Mouse (Mus musculus) thymus, postnatal 36 days (tissue): Measurements from ENCODE around the gene Gba2.
A peak's percentile ranks its signal among the peaks of the same experiment; 100 is the strongest.
"Not testable (repeated sequence)": the region's sequence is repeated elsewhere in the genome, so short reads cannot be mapped to it uniquely, and the experiment has no call there.

Source experiments
- DNase-seq, 2 experiments: peaks; one replicate each; pipeline ENCODE4 v3.0.0; 2022; ENCODE audit warnings: mixed read lengths in 2 of 2

Gba2 gene

DNA sequence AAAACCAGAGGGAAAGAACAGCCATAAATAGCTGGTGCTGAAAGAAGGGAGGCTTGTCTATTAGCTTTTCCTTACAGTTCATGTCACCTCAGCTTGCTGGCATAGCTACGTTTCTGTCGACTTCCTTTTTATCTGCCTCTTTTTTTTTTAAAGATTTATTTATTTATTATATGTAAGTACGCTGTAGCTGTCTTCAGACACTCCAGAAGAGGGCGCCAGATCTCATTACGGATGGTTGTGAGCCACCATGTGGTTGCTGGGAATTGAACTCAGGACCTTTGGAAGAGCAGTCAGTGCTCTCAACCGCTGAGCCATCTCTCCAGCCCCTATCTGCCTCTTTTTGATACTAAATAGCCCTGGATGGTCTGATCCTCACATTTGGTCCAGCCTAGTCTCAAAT lies 26.8 kb downstream of the Gba2 start:
- not testable (repeated sequence) for DNase-seq

DNA sequence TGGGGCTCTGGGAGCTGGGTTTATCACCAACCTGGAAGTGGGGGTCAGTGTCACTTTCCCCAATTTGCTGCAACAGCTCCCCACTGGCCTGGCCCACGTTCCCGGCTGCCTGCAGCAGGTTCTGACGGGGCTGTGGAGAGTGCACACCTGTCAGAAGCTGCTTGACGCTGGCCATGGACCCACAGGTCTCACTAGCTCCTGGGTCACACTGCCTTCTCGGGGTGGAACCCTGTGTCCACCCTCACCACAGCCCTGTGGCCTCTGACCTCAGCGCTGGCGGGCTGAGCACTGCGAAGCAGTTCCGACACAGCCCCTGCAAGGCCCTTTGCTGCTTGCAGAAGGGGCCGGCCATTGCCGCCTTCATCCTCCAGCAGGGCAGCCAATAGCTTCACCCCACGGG lies 29.6 kb downstream of the Gba2 start:
- no peak for DNase-seq

DNA sequence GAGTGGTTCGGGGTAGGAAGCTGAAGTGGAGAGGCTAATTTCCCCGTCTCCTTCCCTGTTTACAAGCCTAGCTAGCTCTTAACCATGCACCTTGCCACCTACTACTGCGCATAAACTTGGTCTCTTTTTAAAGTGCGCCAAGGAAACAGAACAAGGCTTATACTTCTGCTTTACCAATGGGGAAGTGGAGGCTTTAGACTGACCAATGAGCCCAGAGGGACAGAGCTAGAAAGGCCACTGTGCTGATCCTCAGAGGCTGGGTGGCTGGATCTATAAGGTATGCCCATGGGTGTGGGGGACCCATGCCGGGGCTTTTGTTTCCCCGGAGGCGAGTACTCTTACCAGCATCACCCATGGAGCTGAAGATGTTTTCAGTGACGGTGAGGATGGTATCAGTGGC lies 31.5 kb downstream of the Gba2 start:
- DNase-seq, result no peak

DNA sequence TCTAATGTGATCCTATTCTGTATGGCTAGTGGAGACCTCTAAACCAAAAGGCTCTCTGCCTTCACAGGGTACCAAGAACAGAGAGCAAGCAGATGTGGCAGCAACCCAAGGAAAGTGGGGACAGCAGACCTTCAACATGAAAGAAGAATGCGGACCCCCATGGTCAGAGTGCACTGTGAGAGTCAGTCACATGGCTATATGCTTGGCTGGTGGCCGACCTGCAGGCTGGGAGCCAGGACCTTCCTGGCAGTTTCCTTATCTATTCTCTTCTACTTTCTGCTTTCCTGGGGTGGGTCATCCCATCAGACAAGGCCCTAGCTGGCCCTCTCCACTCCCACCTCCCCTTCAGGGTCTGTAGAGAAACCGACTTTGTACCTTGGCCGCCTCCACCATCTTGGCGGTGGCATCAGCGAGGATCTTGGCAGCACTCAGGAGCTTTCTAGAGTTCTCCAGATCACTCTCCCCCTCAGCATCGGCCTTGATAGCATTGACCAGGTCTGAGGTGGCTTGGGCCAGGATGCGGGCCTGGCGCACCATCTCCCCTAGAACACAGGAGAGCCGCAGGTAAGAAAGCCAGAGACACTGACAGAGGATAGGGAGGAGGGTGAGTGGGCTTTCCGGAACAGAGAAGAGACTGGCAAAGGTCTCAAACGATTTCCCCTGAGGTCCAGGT lies 32.2 kb downstream of the Gba2 start:
- no peak for DNase-seq

DNA sequence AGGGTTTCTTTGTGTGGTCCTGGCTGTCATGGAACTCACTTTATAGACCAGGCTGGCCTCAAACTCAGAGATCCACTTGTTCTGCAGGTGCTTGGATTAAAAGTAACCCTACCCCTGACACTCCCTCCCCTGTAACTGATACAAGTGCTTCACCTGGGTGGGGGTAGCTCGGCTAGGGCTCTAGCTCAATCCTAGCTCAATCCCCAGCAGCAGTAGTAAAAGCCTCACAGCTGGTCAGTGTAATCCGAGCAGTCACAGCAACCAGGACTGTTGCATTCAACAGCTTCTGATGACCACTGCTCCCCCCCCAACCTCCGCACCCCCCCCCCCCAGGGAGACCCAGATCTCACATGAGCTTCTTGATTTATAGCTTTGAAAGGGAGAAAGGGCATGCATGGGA lies 36.6 kb downstream of the Gba2 start:
- DNase-seq, result no peak

DNA sequence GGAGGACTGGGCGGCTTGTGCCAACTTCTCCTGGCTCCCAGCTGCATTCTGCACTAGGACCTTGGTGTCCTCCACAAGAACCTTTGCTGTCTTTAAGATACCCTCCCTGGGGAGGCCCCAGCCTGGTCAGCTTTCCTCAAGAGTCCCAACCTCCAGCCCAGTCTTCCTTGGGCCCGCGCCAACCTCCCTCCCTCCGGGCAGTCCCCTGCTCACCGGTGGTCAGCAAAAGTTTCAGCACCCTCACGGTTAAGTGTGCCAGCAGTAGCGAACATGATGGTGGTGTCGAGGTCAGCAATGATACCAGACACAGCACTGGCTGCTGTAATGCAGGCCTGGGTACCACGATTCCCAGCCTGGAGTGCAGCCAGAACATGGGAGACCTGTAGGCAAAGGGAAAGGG lies 42.6 kb downstream of the Gba2 start:
- no peak for DNase-seq

DNA sequence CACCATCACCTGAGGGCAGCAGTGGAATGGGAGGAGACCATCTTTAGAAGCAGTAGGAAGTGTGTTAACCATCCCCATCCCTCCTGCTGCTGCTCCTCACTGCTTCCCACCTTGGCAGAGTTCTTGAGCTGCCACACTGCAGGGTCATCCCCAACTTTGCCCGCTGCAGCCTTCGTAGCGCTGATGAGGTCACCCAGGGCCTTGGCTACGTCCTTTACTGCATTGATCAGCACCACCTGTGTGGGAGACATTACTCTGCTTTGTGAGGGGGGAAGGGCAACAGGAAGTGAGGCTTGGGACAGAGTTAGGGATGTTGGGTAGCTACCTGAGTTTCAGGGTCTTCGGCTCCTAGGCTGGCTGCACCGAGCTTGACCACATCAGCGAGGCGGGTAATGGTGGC lies 43.0 kb downstream of the Gba2 start:
- DNase-seq, result no peak

DNA sequence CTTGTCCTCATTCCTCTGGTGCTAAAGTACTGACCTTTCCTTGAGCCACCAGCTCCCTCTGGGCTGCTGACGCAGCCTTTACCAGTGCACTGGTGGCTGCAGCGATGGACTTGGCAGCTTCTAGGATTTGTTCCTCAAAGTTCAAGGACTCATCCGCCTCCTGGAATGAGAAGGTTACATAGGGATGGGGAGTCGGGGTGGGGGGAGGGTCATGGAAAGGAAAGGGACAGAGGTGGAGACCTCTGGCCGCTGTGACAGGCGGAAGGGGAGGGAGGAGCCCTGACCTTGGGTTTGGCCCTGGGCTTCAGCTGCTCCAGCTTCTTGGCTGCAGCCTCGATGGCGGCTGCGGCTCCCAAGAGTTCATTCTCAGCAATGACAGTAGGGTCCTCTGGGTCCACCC lies 45.4 kb downstream of the Gba2 start:
- no peak for DNase-seq

DNA sequence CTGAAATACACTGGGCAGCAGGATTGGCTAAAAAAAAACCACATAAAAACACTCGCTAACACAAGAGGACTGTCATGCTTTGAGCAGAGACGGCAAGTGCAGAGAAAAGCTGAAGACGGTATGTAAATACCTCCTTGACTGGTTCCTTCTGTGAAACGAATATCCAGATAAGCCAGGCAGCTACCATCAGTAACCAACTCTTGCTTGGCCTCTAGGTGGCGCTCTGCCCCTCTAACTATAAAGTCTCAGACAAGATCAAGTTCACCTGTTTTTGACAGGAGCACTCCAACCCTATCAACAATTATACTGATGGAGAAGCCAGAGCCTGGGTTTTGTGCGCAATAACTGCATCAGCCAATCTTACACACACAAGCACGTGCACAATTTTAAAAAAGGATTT lies 48.1 kb downstream of the Gba2 start:
- peak; percentile 74 to 77 for DNase-seq

DNA sequence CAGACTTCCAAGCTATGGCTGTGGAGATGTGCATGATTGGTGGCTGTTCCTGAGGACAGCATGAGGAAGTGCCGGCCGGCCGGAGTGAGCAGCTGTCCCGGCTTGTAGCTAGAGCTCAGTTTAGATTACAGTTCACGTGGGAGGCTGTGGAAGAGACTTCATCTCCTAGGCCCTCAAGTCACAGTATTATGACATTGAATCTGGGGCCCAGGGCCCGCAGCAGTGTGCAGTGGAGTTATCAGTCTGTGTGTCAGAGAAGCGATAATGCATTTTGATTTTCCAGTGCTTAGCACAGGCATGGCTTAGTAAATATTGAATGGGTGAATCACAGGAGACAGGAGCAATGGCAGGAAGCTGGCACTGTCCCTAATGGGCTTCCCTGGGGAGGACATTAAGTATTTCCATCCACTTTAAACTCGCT lies 48.6 kb downstream of the Gba2 start:
- DNase-seq, result no peak

DNA sequence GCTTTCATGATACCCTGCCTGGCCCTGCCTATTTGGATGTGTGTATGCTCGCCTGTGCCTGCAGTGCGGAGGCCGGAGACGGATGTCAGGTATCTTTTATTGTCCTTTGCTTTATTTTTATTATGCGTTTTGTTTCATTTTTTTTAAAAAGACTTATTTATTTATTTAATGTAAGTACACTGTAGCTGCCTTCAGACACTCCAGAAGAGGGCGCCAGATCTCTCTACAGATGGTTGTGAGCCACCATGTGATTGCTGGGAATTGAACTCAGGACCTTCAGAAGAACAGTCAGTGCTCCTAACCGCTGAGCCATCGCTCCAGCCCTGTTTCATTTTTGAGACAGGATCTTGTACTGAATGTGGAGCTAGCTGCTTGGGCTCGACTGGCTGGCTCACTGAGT lies 50.2 kb downstream of the Gba2 start:
- peak; percentile 26 to 35 for DNase-seq

DNA sequence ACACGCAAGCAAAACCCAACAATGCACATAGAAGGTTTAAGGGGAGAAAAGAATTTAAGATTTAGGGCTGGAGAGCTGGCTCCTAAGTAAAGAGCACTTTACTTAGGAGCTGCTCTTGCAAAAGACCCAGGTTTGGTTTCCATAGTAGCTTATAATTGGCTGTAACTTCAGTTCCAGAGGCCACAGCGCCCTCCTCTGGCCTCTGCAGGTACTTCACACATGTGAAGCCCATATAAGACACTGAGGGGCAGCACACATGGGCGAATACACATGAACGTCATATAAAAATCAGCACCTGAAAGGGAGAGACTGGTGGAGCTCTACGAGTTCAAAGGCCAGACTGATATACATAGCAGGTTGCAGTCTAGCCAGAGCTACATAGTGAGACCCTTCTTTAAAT lies 50.8 kb downstream of the Gba2 start:
- no peak for DNase-seq

DNA sequence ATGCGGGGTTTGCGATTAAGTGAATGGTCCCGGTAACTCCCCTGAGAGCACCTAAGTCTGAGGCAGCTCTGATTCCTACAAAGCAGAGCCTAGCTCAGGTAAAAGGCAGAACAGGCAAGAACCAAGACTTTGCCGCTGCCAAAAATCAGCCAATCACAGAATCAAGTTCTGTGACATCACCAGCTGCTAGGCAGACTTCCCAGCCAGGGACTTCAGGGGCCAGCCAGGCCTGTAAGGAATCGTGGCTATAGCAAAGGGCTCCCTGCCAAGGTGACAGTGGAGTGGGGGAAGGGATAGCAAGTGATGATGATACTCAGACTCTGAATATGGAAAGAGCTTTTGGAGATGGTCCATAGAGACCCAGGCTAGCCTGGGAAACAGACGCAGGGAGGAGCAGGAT lies 58.7 kb downstream of the Gba2 start:
- DNase-seq, result peak; percentile 77 to 84

DNA sequence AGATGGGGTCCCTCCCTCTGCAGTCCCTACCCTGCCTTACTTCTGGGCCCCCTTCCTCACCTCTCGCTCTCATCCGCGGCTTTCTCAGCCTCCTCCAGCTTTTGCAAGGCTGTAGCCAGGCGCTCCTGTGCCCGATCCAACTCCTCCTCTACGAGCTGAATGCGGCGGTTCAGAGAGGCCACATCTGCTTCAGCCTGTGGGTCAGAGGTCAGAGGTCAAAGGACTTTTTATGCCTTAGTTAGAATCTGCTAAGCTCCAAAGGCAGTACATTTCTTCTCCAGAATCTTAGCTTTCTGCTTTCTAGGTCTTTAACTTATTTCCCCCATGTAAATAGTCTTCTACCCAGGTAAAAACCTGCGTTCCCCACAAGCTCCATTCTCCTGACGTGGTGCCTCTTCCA lies 59.1 kb downstream of the Gba2 start:
- no peak for DNase-seq
